Mouse (Mus musculus) ES-E14 (cell line): Measurements from ENCODE around the gene Pml. TPM values are rescaled to one million over a fixed set of nuclear protein-coding genes. Genes with fewer than 3 reads are reported as not detected.

Source experiments
- DNase-seq: peaks from one replicate; pipeline ENCODE4 v3.0.0-alpha.2; 2013; ENCODE audit warnings: low read depth, low spot score
- H3K27ac ChIP-seq: 2 replicates; pipeline ENCODE4 v1.5.1; 2012; ENCODE audit warnings: low read depth, mild to moderate bottlenecking, low read length, moderate library complexity, mixed read lengths; ENCODE audit not compliant: poor library complexity, insufficient read depth, severe bottlenecking
- H3K36me3 ChIP-seq: 2 replicates; pipeline ENCODE4 v1.6.1; 2012; ENCODE audit warnings: mild to moderate bottlenecking, low read length, moderate library complexity, mixed read lengths; ENCODE audit not compliant: control insufficient read depth, poor library complexity, insufficient read depth, severe bottlenecking
- H3K4me1 ChIP-seq, 2 experiments: fragments of 150-350 bp in 1 of 2; sonication (generic) in 1 of 2; 2 replicates each; pipeline ENCODE4 v1.6.1; 2012; ENCODE audit warnings: low read length in 2 of 2, mild to moderate bottlenecking in 1 of 2, mixed read lengths in 1 of 2; ENCODE audit not compliant: control insufficient read depth in 2 of 2, insufficient read depth in 2 of 2, poor library complexity in 1 of 2
- H3K4me3 ChIP-seq, 2 experiments: fragments of 150-350 bp in 1 of 2; sonication (generic) in 1 of 2; 2 replicates each; pipeline ENCODE4 v1.5.1; 2012; ENCODE audit warnings: low read length in 2 of 2, low read depth in 1 of 2, mild to moderate bottlenecking in 1 of 2, mixed read lengths in 1 of 2; ENCODE audit not compliant: insufficient read depth in 1 of 2, poor library complexity in 1 of 2, severe bottlenecking in 1 of 2
- H3K9ac ChIP-seq: 2 replicates; pipeline ENCODE4 v1.6.1; 2012; ENCODE audit warnings: low read depth, mild to moderate bottlenecking, low read length, mixed read lengths; ENCODE audit not compliant: poor library complexity, insufficient read depth, severe bottlenecking
- H3K9me3 ChIP-seq: fragments of 150-350 bp; sonication (generic); 2 replicates; pipeline ENCODE4 v1.6.1; 2012; ENCODE audit warnings: low read depth, mild to moderate bottlenecking, low read length; ENCODE audit not compliant: control insufficient read depth, insufficient read depth
- CHD2 ChIP-seq: IDR thresholded peaks from 2 replicates; pipeline ENCODE4 v1.6.1; 2014; ENCODE audit warnings: mild to moderate bottlenecking, low read depth, low read length, inconsistent platforms
- HCFC1 ChIP-seq: IDR thresholded peaks from 2 replicates; pipeline ENCODE4 v1.6.1; 2012; ENCODE audit warnings: low read length, inconsistent platforms, borderline replicate concordance; ENCODE audit not compliant: insufficient read depth
- MAFK ChIP-seq: IDR thresholded peaks from 2 replicates; pipeline ENCODE4 v1.6.1; 2014; ENCODE audit warnings: mild to moderate bottlenecking, low read depth, low read length, inconsistent platforms; ENCODE audit not compliant: insufficient read depth
- ZC3H11A ChIP-seq: IDR thresholded peaks from 2 replicates; pipeline ENCODE4 v1.6.1; 2012; ENCODE audit warnings: low read depth, mild to moderate bottlenecking, inconsistent platforms, low read length, borderline replicate concordance
- ZNF384 ChIP-seq: IDR thresholded peaks from 2 replicates; pipeline ENCODE4 v1.6.1; 2012; ENCODE audit warnings: low read depth, low read length, inconsistent platforms
- in situ Hi-C, 2 experiments: fragments of 600-800 bp; cut with MboI; formaldehyde crosslinking; loops; one replicate each; pipeline ENCODE4 v1.15.1; 2025; ENCODE audit warnings: low sequenced_read_pairs in 2 of 2, inconsistent platforms in 1 of 2; ENCODE audit not compliant: unreplicated experiment in 2 of 2
- total RNA-seq: library from RNA; depleted of rRNA; stranded (reverse); fragments of 300-350 nt; gene quantifications from 2 replicates; pipeline ENCODE4 v1.2.3, GENCODE M21; 2012

Gene Pml
- total RNA-seq, 1 experiment = 72.6 TPM

DNA sequence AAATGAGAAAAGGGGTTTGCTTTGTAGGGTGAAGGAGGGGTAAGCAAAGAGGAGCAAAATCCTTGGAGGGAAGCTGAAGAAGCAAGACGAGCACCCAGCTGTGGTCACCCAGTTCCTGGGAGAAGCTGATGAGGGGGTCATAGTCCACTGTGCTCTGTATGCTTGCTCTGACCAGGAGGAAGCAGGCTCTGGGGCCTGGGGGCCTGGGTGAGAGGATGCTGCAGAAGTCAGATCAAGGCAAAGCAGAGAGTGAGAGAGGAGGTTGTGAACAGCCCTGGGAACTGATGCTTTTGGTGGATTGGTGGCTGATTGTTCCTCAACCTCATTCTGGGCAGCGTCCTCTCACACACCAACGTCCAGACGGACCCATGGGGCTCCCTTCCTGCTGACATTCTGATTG, 72.4 kb downstream of the Pml start:
- Histone ChIP-seq H3K9me3 (no peaks in the 10 kb centered on the region), H3K9ac (no peak overlapping the region), H3K36me3 (no peaks in the 10 kb centered on the region), H3K4me1 (peaks cover 0 to 5% of the 10 kb centered on the region in 2 experiments; a peak in 1 of 4 replicates), H3K27ac (no peak overlapping the region), H3K4me3 (no peak overlapping the region)
- DNase-seq = no peak
- TF ChIP-seq CHD2 = no peak
- no peak for TF ChIP-seq MAFK
- no peak for TF ChIP-seq ZC3H11A
- in situ Hi-C loops = no loop called here

- Histone ChIP-seq H3K4me3 (no peak overlapping the region), H3K9ac (no peak overlapping the region), H3K27ac (no peak overlapping the region), H3K4me1 (peaks cover 0 to 5% of the 10 kb centered on the region in 2 experiments; a peak in 1 of 4 replicates), H3K36me3 (no peaks in the 10 kb centered on the region), H3K9me3 (no peaks in the 10 kb centered on the region)
- no peak for DNase-seq
- in situ Hi-C loops = no loop called here
- TF ChIP-seq MAFK (no peak), CHD2 (no peak), ZC3H11A (no peak), HCFC1 (no peak), ZNF384 (no peak)
These were observed 73.7 kb downstream of the Pml start for GRCm38 (mm10) chr9:58175745-58176487.

GRCm38 (mm10) chr9:58174818-58175251, 74.8 kb downstream of the Pml start:
- peaks cover 0 to 5% of the 10 kb centered on the region in 2 experiments; a peak in 1 of 4 replicates for H3K4me1 ChIP-seq
- no peak for DNase-seq
- TF ChIP-seq ZC3H11A (no peak), MAFK (no peak), CHD2 (no peak)
- no peak overlapping the region for H3K27ac ChIP-seq
- no peaks in the 10 kb centered on the region for H3K36me3 ChIP-seq
- no peak overlapping the region; the same call in 1 of the 2 replicates for H3K9ac ChIP-seq
- no peak overlapping the region for H3K4me3 ChIP-seq
- in situ Hi-C loops = no loop called here
- H3K9me3 ChIP-seq = no peaks in the 10 kb centered on the region

DNA sequence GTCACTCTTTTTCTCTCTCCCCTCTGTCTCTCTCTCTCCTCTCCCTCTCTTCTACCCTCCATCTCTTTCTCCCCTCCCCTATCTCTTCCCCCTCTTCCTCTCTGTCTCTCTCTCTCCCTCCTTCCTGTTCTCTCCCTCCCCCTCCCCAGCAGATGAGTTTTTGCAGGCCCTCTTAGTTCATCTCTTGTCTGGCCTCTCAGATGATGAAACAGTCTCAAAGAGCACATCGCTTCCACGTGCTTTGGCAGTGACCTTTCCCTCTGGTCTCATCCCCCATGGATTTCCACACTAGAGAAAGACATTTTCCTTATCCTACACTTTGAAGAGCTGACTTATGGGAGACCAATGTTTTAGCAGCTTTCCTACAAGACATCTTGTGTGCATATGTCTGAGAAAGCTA, 76.7 kb downstream of the Pml start:
- no peak overlapping the region for H3K27ac ChIP-seq
- no peak overlapping the region for H3K4me3 ChIP-seq
- no peaks in the 10 kb centered on the region for H3K9me3 ChIP-seq
- no peak overlapping the region for H3K9ac ChIP-seq
- TF ChIP-seq CHD2 (no peak), MAFK (no peak), ZNF384 (no peak)
- DNase-seq = no peak
- no peaks in the 10 kb centered on the region for H3K36me3 ChIP-seq
- in situ Hi-C loops = no loop called here
- H3K4me1 ChIP-seq = peaks cover 0 to 7% of the 10 kb centered on the region in 2 experiments; a peak in 1 of 4 replicates

GRCm38 (mm10) chr9:58169426-58169825, 80.2 kb downstream of the Pml start:
- no peaks in the 10 kb centered on the region for H3K9me3 ChIP-seq
- H3K4me3 ChIP-seq = no peak overlapping the region
- in situ Hi-C loops = no loop called here
- TF ChIP-seq HCFC1 (no peak), CHD2 (no peak), ZNF384 (no peak), MAFK (no peak), ZC3H11A (no peak)
- no peak overlapping the region for H3K27ac ChIP-seq
- H3K4me1 ChIP-seq = 0 out of 4 replicates have a peak, but pooled peaks cover 0 to 2% of the 10 kb centered on the region in 2 experiments
- H3K9ac ChIP-seq = no peak overlapping the region
- H3K36me3 ChIP-seq = no peaks in the 10 kb centered on the region
- DNase-seq = no peak
